Mouse (Mus musculus): ENCODE measurements around the gene Zfp740.

- no peak for TF ChIP-seq POLR2A (IDR thresholded peaks at IDR 0.05; ENCODE audit: borderline replicate concordance, extremely low read depth, low read depth, low read length)
- TF ChIP-seq CTCF (IDR thresholded peaks at IDR 0.05; ENCODE audit: insufficient read depth, low read length), result no peak
Measured at GRCm38 (mm10) chr15:102191699-102192098, 11.3 kb upstream of the Zfp740 start.

Data from lung, adult 2 months (tissue).